Mouse (Mus musculus): Measurements from ENCODE around the gene Xylt1. TPM values are rescaled to one million over a fixed set of nuclear protein-coding genes. Genes with fewer than 3 reads are reported as not detected.
A peak's percentile ranks its signal among the peaks of the same experiment; 100 is the strongest.

The Xylt1 gene
- 1.2 and 1.9 TPM in 2 replicates for polyA plus RNA-seq (2012; rRNA removed)

- DNase-seq (ENCODE audit: low read depth) = no peak
Measured at GRCm38 (mm10) chr7:117380418-117381187, at the start of gene Xylt1. Gene Xylt1, plus strand, starts transcription at chr7:117380979.

GRCm38 (mm10) chr7:117333936-117334335, 46.8 kb upstream of the Xylt1 start:
- DNase-seq (ENCODE audit: low read depth) = no peak

GRCm38 (mm10) chr7:117356316-117356715, 24.5 kb upstream of the Xylt1 start:
- DNase-seq (ENCODE audit: low read depth) = no peak

GRCm38 (mm10) chr7:117357425-117358194, 23.2 kb upstream of the Xylt1 start:
- no peak for DNase-seq (ENCODE audit: low read depth)

- no peak for DNase-seq (ENCODE audit: low read depth)
Measured at GRCm38 (mm10) chr7:117361281-117361680, 19.5 kb upstream of the Xylt1 start.

- DNase-seq (ENCODE audit: low read depth) = no peak
Measured at GRCm38 (mm10) chr7:117362493-117362892, 18.3 kb upstream of the Xylt1 start.

GRCm38 (mm10) chr7:117368647-117369289, 12.0 kb upstream of the Xylt1 start:
- no peak for DNase-seq (ENCODE audit: low read depth)

GRCm38 (mm10) chr7:117369290-117369941, 11.4 kb upstream of the Xylt1 start:
- DNase-seq (ENCODE audit: low read depth) = no peak

- no peak for DNase-seq (ENCODE audit: low read depth)
Measured at GRCm38 (mm10) chr7:117375886-117376309, 4.9 kb upstream of the Xylt1 start.

- DNase-seq (ENCODE audit: low read depth) = no peak
Measured at GRCm38 (mm10) chr7:117377138-117377537, 3.6 kb upstream of the Xylt1 start.

GRCm38 (mm10) chr7:117380036-117380417, 752 bp upstream of the Xylt1 start:
- DNase-seq (ENCODE audit: low read depth) = no peak

GRCm38 (mm10) chr7:117381188-117381981, 606 bp downstream of the Xylt1 start:
- no peak for DNase-seq (ENCODE audit: low read depth)

- DNase-seq (ENCODE audit: low read depth) = no peak
Measured at GRCm38 (mm10) chr7:117382006-117382405, 1.2 kb downstream of the Xylt1 start.

GRCm38 (mm10) chr7:117383147-117383940, 2.6 kb downstream of the Xylt1 start:
- DNase-seq (ENCODE audit: low read depth) = no peak

GRCm38 (mm10) chr7:117386376-117386775, 5.6 kb downstream of the Xylt1 start:
- DNase-seq (ENCODE audit: low read depth) = no peak

GRCm38 (mm10) chr7:117388284-117388988, 7.7 kb downstream of the Xylt1 start:
- no peak for DNase-seq (ENCODE audit: low read depth)

GRCm38 (mm10) chr7:117389048-117389447, 8.3 kb downstream of the Xylt1 start:
- no peak for DNase-seq (ENCODE audit: low read depth)

- no peak for DNase-seq (ENCODE audit: low read depth)
Measured at GRCm38 (mm10) chr7:117392863-117393569, 12.2 kb downstream of the Xylt1 start.

- peak; percentile 37 for DNase-seq (ENCODE audit: low read depth)
Measured at GRCm38 (mm10) chr7:117393976-117394375, 13.2 kb downstream of the Xylt1 start.

Measured in gonadal fat pad, adult 2 months (tissue).